Mouse (Mus musculus): Measurements from ENCODE around the gene Prss45.
"Not testable (repeated sequence)": the region's sequence is repeated elsewhere in the genome, so short reads cannot be mapped to it uniquely, and the experiment has no call there.

Prss45 gene

GRCm38 (mm10) chr9:110834411-110834810 is at the start of gene Prss45:
Gene Prss45 (plus strand): TSS chr9:110834588.
- no peak for DNase-seq (ENCODE audit: low read depth)

GRCm38 (mm10) chr9:110788169-110788568 is 46.2 kb upstream of the Prss45 start:
- no peak for DNase-seq (ENCODE audit: low read depth)

- no peak for DNase-seq (ENCODE audit: low read depth)
Observed at GRCm38 (mm10) chr9:110790462-110790861, 43.9 kb upstream of the Prss45 start.

GRCm38 (mm10) chr9:110797013-110797412 is 37.4 kb upstream of the Prss45 start:
- DNase-seq (ENCODE audit: low read depth): no peak

GRCm38 (mm10) chr9:110797866-110798265 is 36.5 kb upstream of the Prss45 start, which contains the start of gene Prss42:
Gene Prss42 (plus strand): TSS chr9:110798166.
- DNase-seq (ENCODE audit: low read depth): no peak

- DNase-seq (ENCODE audit: low read depth): no peak
Observed at GRCm38 (mm10) chr9:110800834-110801479, 33.4 kb upstream of the Prss45 start.

- no peak for DNase-seq (ENCODE audit: low read depth)
Observed at GRCm38 (mm10) chr9:110803294-110803693, 31.1 kb upstream of the Prss45 start.

- no peak for DNase-seq (ENCODE audit: low read depth)
Observed at GRCm38 (mm10) chr9:110810051-110810450, 24.3 kb upstream of the Prss45 start.

- DNase-seq (ENCODE audit: low read depth): no peak
Observed at GRCm38 (mm10) chr9:110813789-110814188, 20.6 kb upstream of the Prss45 start, which contains the start of gene Prss44. Gene Prss44 (plus strand): TSS chr9:110813994.

- DNase-seq (ENCODE audit: low read depth): not testable (repeated sequence)
Observed at GRCm38 (mm10) chr9:110820546-110820945, 13.8 kb upstream of the Prss45 start.

GRCm38 (mm10) chr9:110821436-110821835 is 13.0 kb upstream of the Prss45 start:
- no peak for DNase-seq (ENCODE audit: low read depth)

- DNase-seq (ENCODE audit: low read depth): no peak
Observed at GRCm38 (mm10) chr9:110825426-110825825, 9.0 kb upstream of the Prss45 start.

GRCm38 (mm10) chr9:110825832-110826231 is 8.6 kb upstream of the Prss45 start:
- no peak for DNase-seq (ENCODE audit: low read depth)

GRCm38 (mm10) chr9:110826390-110826789 is 8.0 kb upstream of the Prss45 start, which contains the start of gene Prss43:
Gene Prss43 (plus strand): TSS chr9:110826690.
- DNase-seq (ENCODE audit: low read depth): no peak

GRCm38 (mm10) chr9:110833021-110833420 is 1.4 kb upstream of the Prss45 start:
- peak; percentile 7 for DNase-seq (ENCODE audit: low read depth)

GRCm38 (mm10) chr9:110834961-110835360 is 573 bp downstream of the Prss45 start:
- no peak for DNase-seq (ENCODE audit: low read depth)

GRCm38 (mm10) chr9:110836112-110836511 is 1.7 kb downstream of the Prss45 start:
- DNase-seq (ENCODE audit: low read depth): no peak

- DNase-seq (ENCODE audit: low read depth): no peak
Observed at GRCm38 (mm10) chr9:110840905-110841304, 6.5 kb downstream of the Prss45 start.

- DNase-seq (ENCODE audit: low read depth): no peak
Observed at GRCm38 (mm10) chr9:110841438-110841837, 7.0 kb downstream of the Prss45 start.

GRCm38 (mm10) chr9:110844206-110844605 is 9.8 kb downstream of the Prss45 start, which contains the start of gene Prss46:
Gene Prss46 (plus strand): TSS chr9:110844506.
- DNase-seq (ENCODE audit: low read depth): no peak

- no peak for DNase-seq (ENCODE audit: low read depth)
Observed at GRCm38 (mm10) chr9:110849162-110849561, 14.8 kb downstream of the Prss45 start.

GRCm38 (mm10) chr9:110855903-110856302 is 21.5 kb downstream of the Prss45 start:
- no peak for DNase-seq (ENCODE audit: low read depth)

- no peak for DNase-seq (ENCODE audit: low read depth)
Observed at GRCm38 (mm10) chr9:110856920-110857319, 22.5 kb downstream of the Prss45 start.

Measured in c-Kit-positive CD71-positive TER-119-negative erythroid progenitor cells, embryonic 14.5 days (primary cell).